Mouse (Mus musculus) heart, postnatal 0 days (tissue): ENCODE data around the gene Tmem11. TPM values are rescaled to one million over a fixed set of nuclear protein-coding genes. Genes with fewer than 3 reads are reported as not detected.

Source experiments
- ATAC-seq: fragments of 200-750 bp; cut with Nextera tagmentation; 2 replicates; pipeline ENCODE4 v1.8.0; 2017; ENCODE audit warnings: low read depth, moderate number of reproducible peaks, moderate library complexity; ENCODE audit not compliant: insufficient read depth
- DNase-seq: peaks from one replicate; pipeline ENCODE4 v3.0.0-alpha.2; 2016; ENCODE audit warnings: low spot score
- H3K27ac ChIP-seq: fragments of 300-500 bp; sonication (generic); 2 replicates; pipeline ENCODE4 v1.5.1; 2014; ENCODE audit warnings: low read depth, mild to moderate bottlenecking
- H3K27me3 ChIP-seq: fragments of 300-500 bp; sonication (generic); 2 replicates; pipeline ENCODE4 v1.6.1; 2014; ENCODE audit warnings: low read length, mixed read lengths; ENCODE audit not compliant: control insufficient read depth, insufficient read depth
- H3K36me3 ChIP-seq: fragments of 300-500 bp; sonication (generic); replicated peaks from 2 replicates; pipeline ENCODE4 v1.6.1; 2014; ENCODE audit warnings: low read length, mixed read lengths; ENCODE audit not compliant: control insufficient read depth, insufficient read depth
- H3K4me1 ChIP-seq: fragments of 300-500 bp; sonication (generic); 2 replicates; pipeline ENCODE4 v1.6.1; 2014; ENCODE audit warnings: antibody characterized with exemption; ENCODE audit not compliant: control insufficient read depth, insufficient read depth
- H3K4me2 ChIP-seq: fragments of 300-500 bp; sonication (generic); 2 replicates; pipeline ENCODE4 v1.6.1; 2014; ENCODE audit warnings: low read depth, mild to moderate bottlenecking, low read length, moderate library complexity
- H3K4me3 ChIP-seq: fragments of 300-500 bp; sonication (generic); 2 replicates; pipeline ENCODE4 v1.5.1; 2014; ENCODE audit warnings: low read depth, low read length
- H3K9ac ChIP-seq: fragments of 300-500 bp; sonication (generic); replicated peaks from 2 replicates; pipeline ENCODE4 v1.6.1; 2014; ENCODE audit warnings: low read depth, low read length, mixed read lengths
- H3K9me3 ChIP-seq: fragments of 300-500 bp; sonication (generic); replicated peaks from 2 replicates; pipeline ENCODE4 v1.6.1; 2016; ENCODE audit warnings: low read length; ENCODE audit not compliant: control insufficient read depth
- CTCF ChIP-seq: IDR thresholded peaks from 2 replicates; pipeline ENCODE4 v1.5.1; 2016; ENCODE audit warnings: antibody characterized with exemption, control low read depth, low read depth
- EP300 ChIP-seq: IDR thresholded peaks from 2 replicates; pipeline ENCODE4 v1.6.1; 2016; ENCODE audit warnings: antibody characterized with exemption, low read depth
- WGBS: fragments of 180-500 bp; shearing (Covaris S2); extraction: QIAGEN DNeasy Blood & Tissue Kit; methylation state at CpG from one replicate; pipeline ENCODE4 v1.1.7; 2014; 5-methylcytosine and 5-hydroxymethylcytosine counted together
- polyA plus RNA-seq: library from polyadenylated mRNA; unstranded; fragments of >200 nt; fragmentation: Nextera tagmentation; extraction: Ambion mirVana; gene quantifications from 2 replicates; pipeline ENCODE4 v1.2.1, GENCODE M21; 2015
- total RNA-seq: library from RNA; depleted of rRNA; stranded (reverse); fragments of >200 nt; gene quantifications from 2 replicates; pipeline ENCODE4 v1.2.3, GENCODE M21; 2014; ENCODE audit warnings: low replicate concordance; rRNA removed

Tmem11 gene
- total and polyA plus RNA-seq, 2 experiments from 2014 or later = 45.2 to 58.6 TPM

GRCm38 (mm10) chr11:60826700-60827099 lies 52.4 kb downstream of the Tmem11 start:
- no peak for ATAC-seq
- Histone ChIP-seq H3K9ac (no peak overlapping the region), H3K9me3 (no peaks in the 10 kb centered on the region), H3K4me1 (no peaks in the 10 kb centered on the region), H3K4me3 (no peak overlapping the region), H3K27me3 (no peaks in the 10 kb centered on the region), H3K4me2 (no peak overlapping the region), H3K36me3 (no peaks in the 10 kb centered on the region), H3K27ac (no peak overlapping the region)
- TF ChIP-seq EP300 = no peak
- no peak for TF ChIP-seq CTCF
- WGBS = 29% methylated on average over 1 of the region's 1 CpGs
- no peak for DNase-seq

- H3K9ac ChIP-seq = no peak overlapping the region
- H3K4me3 ChIP-seq = no peak overlapping the region
- H3K27ac ChIP-seq = no peak overlapping the region
- no peaks in the 10 kb centered on the region for H3K4me1 ChIP-seq
- no peaks in the 10 kb centered on the region for H3K27me3 ChIP-seq
- no peaks in the 10 kb centered on the region for H3K36me3 ChIP-seq
- ATAC-seq (no peak), DNase-seq (no peak)
- TF ChIP-seq EP300 (no peak), CTCF (no peak)
- no peaks in the 10 kb centered on the region for H3K9me3 ChIP-seq
- H3K4me2 ChIP-seq = no peak overlapping the region
- WGBS = 68% methylated on average over 3 of the region's 3 CpGs
These were observed 53.9 kb downstream of the Tmem11 start for GRCm38 (mm10) chr11:60825191-60825590.

- no peaks in the 10 kb centered on the region for H3K9me3 ChIP-seq
- TF ChIP-seq EP300 = no peak
- no peak for TF ChIP-seq CTCF
These were observed 55.3 kb downstream of the Tmem11 start for GRCm38 (mm10) chr11:60823771-60824170.

GRCm38 (mm10) chr11:60816398-60816797 lies 62.7 kb downstream of the Tmem11 start:
- no peaks in the 10 kb centered on the region for H3K36me3 ChIP-seq
- WGBS = 55% methylated on average over 5 of the region's 5 CpGs

More at GRCm38 (mm10) chr11:60823771-60824170, 55.3 kb downstream of the Tmem11 start:
- Histone ChIP-seq H3K9ac (no peak overlapping the region), H3K4me3 (no peak overlapping the region), H3K27me3 (no peaks in the 10 kb centered on the region), H3K4me2 (no peak overlapping the region), H3K4me1 (no peaks in the 10 kb centered on the region), H3K27ac (no peak overlapping the region), H3K36me3 (no peaks in the 10 kb centered on the region)
- WGBS = 51% methylated on average over 2 of the region's 2 CpGs
- ATAC-seq = no peak
- DNase-seq = no peak

More at GRCm38 (mm10) chr11:60816398-60816797, 62.7 kb downstream of the Tmem11 start:
- TF ChIP-seq EP300 = no peak
- no peak for TF ChIP-seq CTCF
- Histone ChIP-seq H3K27ac (no peak overlapping the region), H3K4me2 (no peak overlapping the region), H3K27me3 (no peaks in the 10 kb centered on the region), H3K4me1 (no peaks in the 10 kb centered on the region), H3K9ac (no peak overlapping the region), H3K4me3 (no peak overlapping the region), H3K9me3 (no peaks in the 10 kb centered on the region)
- DNase-seq (no peak), ATAC-seq (no peak)

Other genes starting within 250 kb of the Tmem11 start
- gene Llgl1, start 179.5 kb downstream of the Tmem11 start, total RNA-seq = 33.0 and 34.7 TPM in 2 replicates
- gene Llgl1, start 179.5 kb downstream of the Tmem11 start, polyA plus RNA-seq = 13.5 and 13.9 TPM in 2 replicates
- 82.2 and 123 TPM in 2 replicates for gene Flii, start 152.0 kb downstream of the Tmem11 start, total RNA-seq
- 52.6 and 55.3 TPM in 2 replicates for gene Flii, start 152.0 kb downstream of the Tmem11 start, polyA plus RNA-seq
- gene Mief2, start 150.9 kb downstream of the Tmem11 start, total RNA-seq = 26.5 and 27.4 TPM in 2 replicates
- gene Mief2, start 150.9 kb downstream of the Tmem11 start, polyA plus RNA-seq = 19.5 and 20.4 TPM in 2 replicates
- gene Top3a, start 101.9 kb downstream of the Tmem11 start, total RNA-seq = 7.3 and 8.8 TPM in 2 replicates
- 3.8 and 4.4 TPM in 2 replicates for gene Top3a, start 101.9 kb downstream of the Tmem11 start, polyA plus RNA-seq
- 7.6 and 8.2 TPM in 2 replicates for gene Smcr8, start 101.7 kb downstream of the Tmem11 start, total RNA-seq
- 2.0 and 2.1 TPM in 2 replicates for gene Smcr8, start 101.7 kb downstream of the Tmem11 start, polyA plus RNA-seq
- gene Shmt1, start 67.6 kb downstream of the Tmem11 start, total RNA-seq = 34.6 and 77.7 TPM in 2 replicates
- 25.2 and 26.7 TPM in 2 replicates for gene Shmt1, start 67.6 kb downstream of the Tmem11 start, polyA plus RNA-seq
- gene Dhrs7b, start 48.6 kb downstream of the Tmem11 start, total RNA-seq = 20.7 and 28.4 TPM in 2 replicates
- 22.9 and 27.8 TPM in 2 replicates for gene Dhrs7b, start 48.6 kb downstream of the Tmem11 start, polyA plus RNA-seq
- 25.2 and 32.1 TPM in 2 replicates for gene Natd1, start 35.5 kb upstream of the Tmem11 start, total RNA-seq
- gene Natd1, start 35.5 kb upstream of the Tmem11 start, polyA plus RNA-seq = 11.2 and 13.1 TPM in 2 replicates
- gene Map2k3, start 52.8 kb upstream of the Tmem11 start, total RNA-seq = 32.6 and 35.7 TPM in 2 replicates
- gene Map2k3, start 52.8 kb upstream of the Tmem11 start, polyA plus RNA-seq = 48.3 and 48.6 TPM in 2 replicates
- gene Kcnj12, start 143.3 kb upstream of the Tmem11 start, total RNA-seq = 38.9 and 69.3 TPM in 2 replicates
- 9.5 and 10.8 TPM in 2 replicates for gene Kcnj12, start 143.3 kb upstream of the Tmem11 start, polyA plus RNA-seq
- 0.08 and 3.9 TPM in 2 replicates for gene Tnfrsf13b, start 247.5 kb upstream of the Tmem11 start, total RNA-seq
- gene Tnfrsf13b, start 247.5 kb upstream of the Tmem11 start, polyA plus RNA-seq = 1.0 and 1.5 TPM in 2 replicates